Mouse (Mus musculus): ENCODE results near the gene Ndufv2. TPM values are rescaled to one million over a fixed set of nuclear protein-coding genes. Genes with fewer than 3 reads are reported as not detected.

The Ndufv2 gene
- 75.2 and 75.7 TPM in 2 replicates for polyA plus RNA-seq (2012; rRNA removed)

GRCm38 (mm10) chr17:66101380-66102330 lies at the start of gene Ndufv2:
TSS of gene Ndufv2 (minus strand) at chr17:66101559.

GRCm38 (mm10) chr17:66123066-66123815 lies 21.9 kb upstream of the Ndufv2 start, which contains the start of gene Ddx11:
TSS of gene Ddx11 (plus strand) at chr17:66123520.

GRCm38 (mm10) chr17:66111402-66111959 lies 10.1 kb upstream of the Ndufv2 start, which contains the start of gene Washc1:
TSS of gene Washc1 (plus strand) at chr17:66111545.

DNA sequence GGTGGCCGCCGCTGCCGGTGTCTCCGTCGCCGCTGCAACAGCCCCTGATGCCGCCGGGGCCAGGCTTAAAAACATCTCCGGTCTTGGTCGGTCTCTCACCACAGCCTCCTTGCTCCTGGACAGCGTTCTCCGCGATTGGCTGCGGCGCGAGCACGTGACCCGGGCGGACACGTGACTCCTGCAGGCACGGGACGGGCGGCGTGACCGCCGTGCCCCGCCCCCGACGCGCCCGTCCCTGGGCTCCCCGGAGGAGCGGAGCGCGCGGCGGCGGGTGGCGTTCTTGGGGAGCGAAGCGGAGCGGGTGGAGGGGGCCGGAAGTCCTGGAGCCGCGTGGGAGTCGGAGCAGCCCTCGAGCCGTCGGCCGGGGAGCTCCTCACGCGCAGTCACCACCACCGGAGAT lies 24.4 kb downstream of the Ndufv2 start, which contains the start of gene Ankrd12:
Gene Ankrd12, minus strand, starts transcription at position 156 of the 400 bp plus-strand sequence.

Other genes starting within 250 kb of the Ndufv2 start
- 11.1 and 13.8 TPM in 2 replicates for gene Ralbp1, start 215.8 kb downstream of the Ndufv2 start, polyA plus RNA-seq (2012; rRNA removed)
- 12.2 and 12.8 TPM in 2 replicates for gene Twsg1, start 150.3 kb downstream of the Ndufv2 start, polyA plus RNA-seq (2012; rRNA removed)
- gene Ankrd12, start 24.5 kb downstream of the Ndufv2 start, polyA plus RNA-seq (2012; rRNA removed), result 2.7 and 3.2 TPM in 2 replicates
- 12.2 and 13.2 TPM in 2 replicates for gene Washc1, start 10.0 kb upstream of the Ndufv2 start, polyA plus RNA-seq (2012; rRNA removed)
- 3.8 and 4.6 TPM in 2 replicates for gene Ddx11, start 22.0 kb upstream of the Ndufv2 start, polyA plus RNA-seq (2012; rRNA removed)

Measured in liver, embryonic 18 days (tissue).